Mouse (Mus musculus): Measurements from ENCODE around the gene Ppp2r3c.

DNA sequence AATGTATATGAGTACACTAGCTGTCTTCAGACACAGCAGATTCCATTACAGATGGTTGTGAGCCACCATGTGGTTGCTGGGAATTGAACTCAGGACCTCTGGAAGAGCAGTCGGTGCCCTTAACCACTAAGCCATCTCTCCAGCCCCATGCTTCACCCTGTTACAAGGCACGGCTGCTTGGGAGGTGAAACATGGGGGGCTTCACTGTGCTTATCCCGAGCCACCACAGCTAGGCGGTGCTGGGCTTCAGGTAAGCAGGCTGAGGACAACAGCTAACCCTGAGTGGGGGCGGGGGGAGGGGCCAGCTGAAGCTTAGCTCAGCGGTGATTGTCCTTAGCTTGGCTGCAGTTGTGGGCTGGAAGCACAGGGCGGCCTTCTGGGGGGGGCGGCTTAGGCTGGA is 6.7 kb upstream of the Ppp2r3c start:
- TF ChIP-seq CTCF (IDR thresholded peaks at IDR 0.05; ENCODE audit: control insufficient read depth, insufficient read depth, insufficient replicate concordance, low read depth, low read length) (no peak), POLR2A (IDR thresholded peaks at IDR 0.05; ENCODE audit: control insufficient read depth, low read depth, low read length) (no peak)

All from testis, adult 2 months (tissue).